Mouse (Mus musculus) layer of hippocampus, adult 11-12 months (tissue): ENCODE measurements around the gene H2-Eb2.

Experiments
- DNase-seq: peaks from one replicate; pipeline ENCODE4 v3.0.0; 2022; ENCODE audit warnings: low spot score

The H2-Eb2 gene

GRCm38 (mm10) chr17:34362954-34363546, 37.6 kb downstream of the H2-Eb2 start:
- no peak for DNase-seq

GRCm38 (mm10) chr17:34363676-34364310, 38.3 kb downstream of the H2-Eb2 start:
- DNase-seq = no peak

GRCm38 (mm10) chr17:34365031-34365430, 39.6 kb downstream of the H2-Eb2 start:
- no peak for DNase-seq

GRCm38 (mm10) chr17:34370563-34370962, 45.1 kb downstream of the H2-Eb2 start:
- no peak for DNase-seq

GRCm38 (mm10) chr17:34373055-34373709, 47.7 kb downstream of the H2-Eb2 start:
- DNase-seq = no peak

GRCm38 (mm10) chr17:34376847-34377246, 51.4 kb downstream of the H2-Eb2 start, which contains the start of gene Btnl1:
Gene Btnl1, plus strand, starts transcription at chr17:34377132.
- no peak for DNase-seq

GRCm38 (mm10) chr17:34377450-34378209, 52.2 kb downstream of the H2-Eb2 start:
- no peak for DNase-seq

- no peak for DNase-seq
Measured at GRCm38 (mm10) chr17:34378716-34379115, 53.3 kb downstream of the H2-Eb2 start.

- no peak for DNase-seq
Measured at GRCm38 (mm10) chr17:34379451-34379850, 54.0 kb downstream of the H2-Eb2 start.

GRCm38 (mm10) chr17:34381876-34382275, 56.4 kb downstream of the H2-Eb2 start:
- DNase-seq = no peak

GRCm38 (mm10) chr17:34383212-34383611, 57.7 kb downstream of the H2-Eb2 start:
- DNase-seq = no peak

- no peak for DNase-seq
Measured at GRCm38 (mm10) chr17:34384699-34385098, 59.2 kb downstream of the H2-Eb2 start.

- no peak for DNase-seq
Measured at GRCm38 (mm10) chr17:34386656-34387055, 61.2 kb downstream of the H2-Eb2 start.

- no peak for DNase-seq
Measured at GRCm38 (mm10) chr17:34388513-34388912, 63.0 kb downstream of the H2-Eb2 start.
